In the genomic region with DNA sequence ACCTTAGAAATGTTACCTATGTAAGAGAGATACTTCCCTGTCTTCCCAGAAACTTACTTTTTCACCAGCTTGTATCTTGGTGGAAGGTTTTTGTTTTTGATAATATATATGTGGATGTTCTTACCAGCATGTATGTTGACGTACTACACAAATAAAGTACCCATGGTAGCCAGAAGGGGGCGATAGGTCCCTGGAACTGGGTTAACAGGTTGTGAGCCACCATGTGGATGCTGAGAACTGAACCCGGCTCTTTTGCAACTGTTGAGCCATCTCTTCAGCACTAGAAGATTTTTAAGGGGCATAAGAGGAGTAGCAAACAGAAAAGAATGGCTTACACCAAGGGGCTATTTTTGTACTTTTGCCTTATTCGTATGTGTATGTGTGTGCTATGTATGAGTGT, we compare ENCODE assay signal across 17 mouse cellular contexts. TPM values are rescaled to one million over a fixed set of nuclear protein-coding genes. Genes with fewer than 3 reads are reported as not detected.
DNase-seq lines count a peak whose midpoint lies in the region; ATAC-seq and TF ChIP-seq lines count a peak whose summit lies in the region.
"Had no signal": no experiment of that assay in that cellular context is flagged by ENCODE, and none has a peak within 500 bp of the region (broad histone marks: within the 10 kb centered on the region; RNA-seq: fewer than 3 reads in every experiment).

No protein-coding gene starts in this region.

- no peak overlapping the region for H3K4me3 ChIP-seq in layer of hippocampus, adult 2 months
- H3K4me3 ChIP-seq: heart, embryonic 12.5 days; limb, embryonic 13.5 days; midbrain, embryonic 15.5 days had no signal

- peak; percentile 50 for TF ChIP-seq CTCF in layer of hippocampus, adult 2 months (conservative IDR thresholded peaks at IDR 0.05)

- no peak for DNase-seq in layer of hippocampus, adult 2 months (ENCODE audit: low spot score in 2 of 2)
- no peak for DNase-seq in layer of hippocampus, adult 18-20 months (ENCODE audit: low spot score in 2 of 2)
- peak; percentile 60 for DNase-seq in A20 (ENCODE audit: low read depth, low spot score)
- DNase-seq in ES-CJ7 (ENCODE audit: low read depth, low spot score) = peak; percentile 79
- DNase-seq in c-Kit-positive CD71-positive TER-119-negative erythroid progenitor cells, embryonic 14.5 days (ENCODE audit: low read depth) = peak; percentile 37
- DNase-seq in T-cell, adult 2 months (ENCODE audit: low spot score) = no peak
- DNase-seq in retina, embryonic 14.5 days (ENCODE audit: low spot score) = no peak
- DNase-seq: adrenal gland, postnatal 10 days; kidney, postnatal 4 days; thymus, postnatal 36 days had no signal

- H3K27ac ChIP-seq in layer of hippocampus, adult 2 months = no peak overlapping the region
- H3K27ac ChIP-seq: limb, embryonic 13.5 days; midbrain, embryonic 15.5 days had no signal

- no peak for ATAC-seq in monocyte, adult 5-6 weeks (replicated peaks; ENCODE audit: insufficient number of reproducible peaks, low FRiP score, low TSS enrichment, poor library complexity, severe bottlenecking)
- ATAC-seq: intestine, embryonic 16.5 days; midbrain, embryonic 15.5 days had no signal

RNA-seq across cellular contexts. Expression of a gene that starts 15.8 kb away (rescaled TPM):
- not detected for total RNA-seq in layer of hippocampus, adult 2 months (2021)
- total RNA-seq in layer of hippocampus, adult 18-20 months (2021) = not detected
- total RNA-seq in monocyte, adult 5-6 weeks (2017) = not detected in 3 replicates
- total RNA-seq: adrenal gland, postnatal 10 days; hematopoietic stem cell, adult 5-6 weeks; left cerebral cortex, adult 18-20 months had no signal

RNA-seq across cellular contexts. Expression of a gene that starts 22.6 kb away (rescaled TPM):
- total RNA-seq in layer of hippocampus, adult 2 months (2021) = 10 to 100 TPM; 35.3 to 40.6 TPM
- total RNA-seq in layer of hippocampus, adult 18-20 months (2021) = 10 to 100 TPM; 34.8 to 39.9 TPM
- 13.7 to 26.2 TPM (median 22.5 TPM) in 3 replicates for total RNA-seq in monocyte, adult 5-6 weeks (2017)

Comparison
In these comparisons a context has a peak if more than half of its experiments do, and no peak if none do; other contexts are left out.
1. DNase-seq: peak in A20 (single experiment), ES-CJ7 (single experiment) and c-Kit-positive CD71-positive TER-119-negative erythroid progenitor cells, embryonic 14.5 days (single experiment); none in layer of hippocampus, adult 2 months (0 of 2), layer of hippocampus, adult 18-20 months (0 of 2), T-cell, adult 2 months (single experiment) and retina, embryonic 14.5 days (single experiment).